Mouse (Mus musculus): ENCODE measurements at regions not wholly inside any gene's neighbourhood (a gene's known extent, or its start where the extent isn't known, plus 50 kb on each side); places are given as distances from the start of the nearest gene placed in this dataset.

GRCm38 (mm10) chr16:92958967-92959366 is 133.0 kb upstream of the Runx1 start:
- peaks cover 15% of the 10 kb centered on the region for H3K4me1 ChIP-seq (ENCODE audit: control insufficient read depth, insufficient read depth, low read length)
- no peak for ATAC-seq (ENCODE audit: low FRiP score, low TSS enrichment)
- H3K27ac ChIP-seq (ENCODE audit: low read depth, low read length) = no peak overlapping the region
- no peak overlapping the region for H3K9ac ChIP-seq (ENCODE audit: low read depth, low read length)
- H3K4me3 ChIP-seq (ENCODE audit: low read length) = no peak overlapping the region
- WGBS = 91% methylated on average over 8 of the region's 8 CpGs
- no peaks in the 10 kb centered on the region for H3K27me3 ChIP-seq (ENCODE audit: control insufficient read depth, insufficient read depth, low read length)
- H3K9me3 ChIP-seq (ENCODE audit: control insufficient read depth, low read length) = no peaks in the 10 kb centered on the region
- no peaks in the 10 kb centered on the region for H3K36me3 ChIP-seq (ENCODE audit: control insufficient read depth, insufficient read depth, low read length)
- no peak overlapping the region for H3K4me2 ChIP-seq (replicated peaks; ENCODE audit: low read depth, low read length)

DNA sequence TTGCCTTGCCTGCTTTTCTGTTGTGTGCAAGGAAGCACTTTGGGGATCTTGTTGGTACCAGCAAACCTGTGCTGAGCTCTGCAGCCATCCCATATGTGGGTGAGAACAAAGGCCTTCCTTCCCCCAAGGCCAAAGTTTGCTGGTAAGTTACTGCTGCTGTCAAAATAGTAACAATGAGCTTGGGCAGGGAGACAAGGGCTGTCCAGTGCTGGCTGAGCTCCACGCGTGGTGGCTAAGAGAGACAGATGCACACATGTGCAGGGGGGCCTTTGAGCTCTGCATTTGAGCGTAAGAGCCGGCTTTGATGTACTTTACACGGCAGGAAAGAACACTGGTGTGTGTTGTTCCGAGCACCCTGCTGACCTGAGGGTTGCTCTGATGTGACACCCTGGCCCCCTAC is 132.2 kb upstream of the Runx1 start:
- no peaks in the 10 kb centered on the region for H3K36me3 ChIP-seq (ENCODE audit: control insufficient read depth, insufficient read depth, low read length)
- H3K4me2 ChIP-seq (replicated peaks; ENCODE audit: low read depth, low read length) = no peak overlapping the region
- H3K4me3 ChIP-seq (ENCODE audit: low read length) = no peak overlapping the region
- H3K9me3 ChIP-seq (ENCODE audit: control insufficient read depth, low read length) = no peaks in the 10 kb centered on the region
- peaks cover 16% of the 10 kb centered on the region for H3K4me1 ChIP-seq (ENCODE audit: control insufficient read depth, insufficient read depth, low read length)
- no peak overlapping the region for H3K9ac ChIP-seq (ENCODE audit: low read depth, low read length)
- no peak overlapping the region for H3K27ac ChIP-seq (ENCODE audit: low read depth, low read length)
- no peak for ATAC-seq (ENCODE audit: low FRiP score, low TSS enrichment)
- 68% methylated on average over 6 of the region's 6 CpGs for WGBS
- H3K27me3 ChIP-seq (ENCODE audit: control insufficient read depth, insufficient read depth, low read length) = no peaks in the 10 kb centered on the region

- H3K9me3 ChIP-seq (ENCODE audit: control insufficient read depth, low read length) = no peaks in the 10 kb centered on the region
- ATAC-seq (ENCODE audit: low FRiP score, low TSS enrichment) = no peak
- H3K27me3 ChIP-seq (ENCODE audit: control insufficient read depth, insufficient read depth, low read length) = no peaks in the 10 kb centered on the region
- H3K4me3 ChIP-seq (ENCODE audit: low read length) = no peak overlapping the region
- WGBS = 31% methylated on average over 5 of the region's 5 CpGs
- no peak overlapping the region for H3K27ac ChIP-seq (ENCODE audit: low read depth, low read length)
- H3K4me2 ChIP-seq (replicated peaks; ENCODE audit: low read depth, low read length) = no peak overlapping the region; the same call in 1 of the 2 replicates
- peaks cover 25% of the 10 kb centered on the region for H3K4me1 ChIP-seq (ENCODE audit: control insufficient read depth, insufficient read depth, low read length)
- no peak overlapping the region for H3K9ac ChIP-seq (ENCODE audit: low read depth, low read length)
- no peaks in the 10 kb centered on the region for H3K36me3 ChIP-seq (ENCODE audit: control insufficient read depth, insufficient read depth, low read length)
Measured at GRCm38 (mm10) chr16:92955508-92955907, 129.6 kb upstream of the Runx1 start.

DNA sequence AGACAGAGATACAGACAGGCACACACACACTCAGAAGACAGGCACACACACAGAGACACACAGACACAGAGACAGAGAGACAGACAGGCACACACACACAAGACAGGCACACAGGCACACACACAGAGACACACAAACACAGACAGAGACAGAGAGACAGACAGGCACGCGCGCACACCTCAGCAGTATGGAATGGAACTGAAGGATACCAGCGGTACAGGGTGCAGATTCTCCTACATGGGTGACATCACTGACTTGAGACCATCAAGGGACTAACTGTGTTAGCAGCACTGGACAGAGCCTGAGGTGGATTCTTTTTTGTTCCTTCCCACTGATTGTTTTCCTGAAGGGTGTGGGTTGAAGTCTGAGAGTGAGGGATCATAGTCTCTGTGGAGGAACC is 129.1 kb upstream of the Runx1 start:
- Histone ChIP-seq H3K9ac (ENCODE audit: low read depth, low read length) (no peak overlapping the region), H3K27ac (ENCODE audit: low read depth, low read length) (no peak overlapping the region), H3K27me3 (ENCODE audit: control insufficient read depth, insufficient read depth, low read length) (no peaks in the 10 kb centered on the region), H3K4me2 (replicated peaks; ENCODE audit: low read depth, low read length) (no peak overlapping the region), H3K4me3 (ENCODE audit: low read length) (no peak overlapping the region), H3K9me3 (ENCODE audit: control insufficient read depth, low read length) (no peaks in the 10 kb centered on the region), H3K4me1 (ENCODE audit: control insufficient read depth, insufficient read depth, low read length) (peaks cover 25% of the 10 kb centered on the region), H3K36me3 (ENCODE audit: control insufficient read depth, insufficient read depth, low read length) (no peaks in the 10 kb centered on the region)
- no peak for ATAC-seq (ENCODE audit: low FRiP score, low TSS enrichment)
- WGBS = 97% methylated on average over 4 of the region's 4 CpGs

- Histone ChIP-seq H3K9ac (ENCODE audit: low read depth, low read length) (no peak overlapping the region), H3K27me3 (ENCODE audit: control insufficient read depth, insufficient read depth, low read length) (no peaks in the 10 kb centered on the region), H3K4me3 (ENCODE audit: low read length) (no peak overlapping the region), H3K4me2 (replicated peaks; ENCODE audit: low read depth, low read length) (no peak overlapping the region), H3K4me1 (ENCODE audit: control insufficient read depth, insufficient read depth, low read length) (peaks cover 25% of the 10 kb centered on the region), H3K36me3 (ENCODE audit: control insufficient read depth, insufficient read depth, low read length) (no peaks in the 10 kb centered on the region), H3K9me3 (ENCODE audit: control insufficient read depth, low read length) (no peaks in the 10 kb centered on the region), H3K27ac (ENCODE audit: low read depth, low read length) (peak overlapping the region; percentile 38; the same call in 1 of the 2 replicates)
- WGBS = 31% methylated on average over 11 of the region's 11 CpGs
- peak; percentile 94 for ATAC-seq (ENCODE audit: low FRiP score, low TSS enrichment)
Measured at GRCm38 (mm10) chr16:92953936-92954654, 128.1 kb upstream of the Runx1 start.

GRCm38 (mm10) chr16:92952336-92953097 is 126.6 kb upstream of the Runx1 start:
- ATAC-seq (ENCODE audit: low FRiP score, low TSS enrichment) = no peak
- Histone ChIP-seq H3K27ac (ENCODE audit: low read depth, low read length) (no peak overlapping the region; the same call in 1 of the 2 replicates), H3K9ac (ENCODE audit: low read depth, low read length) (no peak overlapping the region), H3K4me1 (ENCODE audit: control insufficient read depth, insufficient read depth, low read length) (peaks cover 25% of the 10 kb centered on the region), H3K4me3 (ENCODE audit: low read length) (no peak overlapping the region), H3K4me2 (replicated peaks; ENCODE audit: low read depth, low read length) (no peak overlapping the region), H3K9me3 (ENCODE audit: control insufficient read depth, low read length) (no peaks in the 10 kb centered on the region), H3K27me3 (ENCODE audit: control insufficient read depth, insufficient read depth, low read length) (no peaks in the 10 kb centered on the region), H3K36me3 (ENCODE audit: control insufficient read depth, insufficient read depth, low read length) (no peaks in the 10 kb centered on the region)
- 26% methylated on average over 7 of the region's 7 CpGs for WGBS

GRCm38 (mm10) chr16:92951516-92951915 is 125.6 kb upstream of the Runx1 start:
- H3K27ac ChIP-seq (ENCODE audit: low read depth, low read length) = no peak overlapping the region
- peaks cover 25% of the 10 kb centered on the region for H3K4me1 ChIP-seq (ENCODE audit: control insufficient read depth, insufficient read depth, low read length)
- no peak overlapping the region for H3K4me3 ChIP-seq (ENCODE audit: low read length)
- no peaks in the 10 kb centered on the region for H3K9me3 ChIP-seq (ENCODE audit: control insufficient read depth, low read length)
- no peaks in the 10 kb centered on the region for H3K36me3 ChIP-seq (ENCODE audit: control insufficient read depth, insufficient read depth, low read length)
- no peak overlapping the region for H3K4me2 ChIP-seq (replicated peaks; ENCODE audit: low read depth, low read length)
- no peak for ATAC-seq (ENCODE audit: low FRiP score, low TSS enrichment)
- no peaks in the 10 kb centered on the region for H3K27me3 ChIP-seq (ENCODE audit: control insufficient read depth, insufficient read depth, low read length)
- WGBS = 70% methylated on average over 6 of the region's 6 CpGs
- no peak overlapping the region for H3K9ac ChIP-seq (ENCODE audit: low read depth, low read length)

DNA sequence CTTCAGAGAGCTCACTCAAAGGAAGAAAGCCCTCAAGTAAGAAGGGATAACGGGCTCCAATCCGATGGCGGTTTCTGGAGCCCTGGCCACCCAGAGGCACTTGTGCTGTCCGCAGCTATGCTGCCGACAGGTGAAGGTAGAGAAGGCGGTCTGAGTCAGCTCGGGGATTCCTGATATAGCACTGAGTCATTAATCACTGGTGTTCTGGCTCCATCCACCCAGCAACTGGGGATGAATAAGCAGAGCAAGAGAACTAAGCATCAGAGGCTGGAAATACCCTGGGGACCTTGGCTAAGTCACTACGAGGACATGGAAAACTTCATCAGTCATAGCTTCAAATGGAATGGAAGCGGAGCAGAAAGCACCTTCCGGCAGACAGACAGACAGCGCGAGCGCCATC is 122.5 kb upstream of the Runx1 start:
- Histone ChIP-seq H3K4me3 (ENCODE audit: low read length) (no peak overlapping the region), H3K4me2 (replicated peaks; ENCODE audit: low read depth, low read length) (no peak overlapping the region), H3K9me3 (ENCODE audit: control insufficient read depth, low read length) (no peaks in the 10 kb centered on the region), H3K27ac (ENCODE audit: low read depth, low read length) (no peak overlapping the region), H3K36me3 (ENCODE audit: control insufficient read depth, insufficient read depth, low read length) (no peaks in the 10 kb centered on the region), H3K9ac (ENCODE audit: low read depth, low read length) (no peak overlapping the region), H3K27me3 (ENCODE audit: control insufficient read depth, insufficient read depth, low read length) (no peaks in the 10 kb centered on the region), H3K4me1 (ENCODE audit: control insufficient read depth, insufficient read depth, low read length) (peaks cover 9% of the 10 kb centered on the region; the same call in 1 of the 2 replicates)
- WGBS = 94% methylated on average over 13 of the region's 13 CpGs
- ATAC-seq (ENCODE audit: low FRiP score, low TSS enrichment) = no peak

DNA sequence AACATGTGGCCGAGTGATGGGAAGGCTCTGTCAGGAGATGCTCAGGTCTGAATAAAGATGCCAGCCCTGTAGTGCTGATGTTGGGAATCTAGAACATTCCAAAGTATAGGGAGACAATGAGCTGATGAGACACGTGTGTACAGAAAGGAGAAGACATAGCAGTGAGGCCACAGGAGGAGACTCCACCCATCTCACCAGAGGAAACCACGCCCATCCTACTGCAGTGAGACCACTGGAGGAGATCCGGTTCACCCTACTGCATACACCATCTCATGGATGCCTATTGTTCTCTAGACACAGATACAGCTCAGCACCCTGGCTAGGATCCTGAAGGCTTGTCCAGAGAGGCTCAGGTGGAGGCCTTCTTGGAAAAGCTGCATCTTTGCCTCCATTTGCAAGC is 120.6 kb upstream of the Runx1 start:
- ATAC-seq (ENCODE audit: low FRiP score, low TSS enrichment) = no peak
- no peak overlapping the region for H3K4me2 ChIP-seq (replicated peaks; ENCODE audit: low read depth, low read length)
- no peaks in the 10 kb centered on the region for H3K9me3 ChIP-seq (ENCODE audit: control insufficient read depth, low read length)

More for the DNA sequence above, 120.6 kb upstream of the Runx1 start:
- Histone ChIP-seq H3K4me1 (ENCODE audit: control insufficient read depth, insufficient read depth, low read length) (no peaks in the 10 kb centered on the region), H3K27me3 (ENCODE audit: control insufficient read depth, insufficient read depth, low read length) (no peaks in the 10 kb centered on the region), H3K4me3 (ENCODE audit: low read length) (no peak overlapping the region), H3K9ac (ENCODE audit: low read depth, low read length) (no peak overlapping the region), H3K27ac (ENCODE audit: low read depth, low read length) (no peak overlapping the region), H3K36me3 (ENCODE audit: control insufficient read depth, insufficient read depth, low read length) (no peaks in the 10 kb centered on the region)
- 87% methylated on average over 4 of the region's 4 CpGs for WGBS
